Mouse (Mus musculus): ENCODE results near the gene Mmp14. TPM values are rescaled to one million over a fixed set of nuclear protein-coding genes. Genes with fewer than 3 reads are reported as not detected.
A peak's percentile ranks its signal among the peaks of the same experiment; 100 is the strongest.

Mmp14 gene
- polyA plus RNA-seq, 2 experiments = 251 to 385 TPM

DNA sequence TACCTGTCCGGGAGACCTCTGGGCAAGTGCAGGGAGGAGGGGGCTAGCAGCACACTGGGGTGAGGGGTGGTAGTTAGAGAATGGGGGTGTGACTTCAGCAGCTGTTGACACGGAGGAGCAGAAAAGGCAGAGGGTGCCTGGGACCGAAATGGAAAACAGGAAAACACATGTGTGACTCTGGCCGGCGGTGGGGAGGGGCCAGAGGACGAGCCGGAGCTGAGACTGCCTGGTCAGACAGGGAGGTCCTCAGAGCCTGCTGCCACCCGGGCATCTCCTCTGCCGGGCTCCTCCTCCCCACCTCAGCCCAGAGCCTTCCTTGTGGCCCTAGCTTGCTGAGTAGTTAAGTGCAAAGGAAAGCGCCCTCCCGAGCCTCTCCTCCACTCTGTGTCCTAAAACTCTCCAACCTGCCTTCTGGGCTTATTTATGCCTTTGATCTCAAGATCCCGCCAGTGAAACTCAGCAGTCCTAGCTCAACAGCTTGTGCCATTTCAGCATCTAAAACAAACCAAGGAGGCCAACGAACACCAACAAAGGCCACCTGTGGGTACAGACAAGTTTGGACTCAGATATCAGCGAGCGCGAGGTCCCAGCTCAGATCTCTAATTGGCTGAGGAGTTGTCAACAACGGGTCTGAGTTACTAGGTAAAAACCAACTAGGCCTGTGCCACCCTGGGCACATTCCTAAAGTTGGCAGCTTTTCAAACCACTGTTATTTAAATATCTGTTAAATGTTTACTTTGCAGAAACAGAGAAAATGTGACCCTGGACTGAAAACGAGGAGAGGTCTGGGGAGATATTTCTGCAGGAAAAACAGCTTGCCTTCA lies 17.3 kb upstream of the Mmp14 start:
- TF ChIP-seq POLR2A (IDR thresholded peaks at IDR 0.05; ENCODE audit: borderline replicate concordance, extremely low read depth, insufficient read depth, insufficient read length) = no peak
- Histone ChIP-seq H3K27me3 (ENCODE audit: control insufficient read depth, insufficient read depth, low read length) (no peaks in the 10 kb centered on the region; the same call in 1 of the 2 replicates), H3K9me3 (ENCODE audit: control insufficient read depth, low read length) (no peaks in the 10 kb centered on the region), H3K4me3 (replicated peaks; ENCODE audit: low read length) (peak overlapping the region; percentile 15), H3K4me2 (replicated peaks; ENCODE audit: low read depth, low read length, severe bottlenecking) (peak overlapping the region; percentile 41), H3K9ac (ENCODE audit: low read depth, low read length, severe bottlenecking) (peak overlapping the region; percentile 46; the same call in 1 of the 2 replicates), H3K4me1 (ENCODE audit: control insufficient read depth, insufficient read depth, low read length) (peaks cover 28% of the 10 kb centered on the region), H3K36me3 (ENCODE audit: control insufficient read depth, insufficient read depth, low read length) (no peaks in the 10 kb centered on the region), H3K27ac (replicated peaks; ENCODE audit: low read depth, low read length) (no peak overlapping the region)
- 5% methylated on average over 18 of the region's 18 CpGs for WGBS
- ATAC-seq (ENCODE audit: low FRiP score, low read depth) = no peak
- no peak for DNase-seq (ENCODE audit: low spot score)

GRCm38 (mm10) chr14:54415241-54416020 lies 16.0 kb upstream of the Mmp14 start:
- Histone ChIP-seq H3K9ac (ENCODE audit: low read depth, low read length, severe bottlenecking) (no peak overlapping the region), H3K4me3 (replicated peaks; ENCODE audit: low read length) (no peak overlapping the region), H3K4me2 (replicated peaks; ENCODE audit: low read depth, low read length, severe bottlenecking) (no peak overlapping the region), H3K27ac (replicated peaks; ENCODE audit: low read depth, low read length) (no peak overlapping the region), H3K9me3 (ENCODE audit: control insufficient read depth, low read length) (no peaks in the 10 kb centered on the region), H3K27me3 (ENCODE audit: control insufficient read depth, insufficient read depth, low read length) (no peaks in the 10 kb centered on the region; the same call in 1 of the 2 replicates), H3K4me1 (ENCODE audit: control insufficient read depth, insufficient read depth, low read length) (peaks cover 24% of the 10 kb centered on the region), H3K36me3 (ENCODE audit: control insufficient read depth, insufficient read depth, low read length) (no peaks in the 10 kb centered on the region)
- TF ChIP-seq POLR2A (IDR thresholded peaks at IDR 0.05; ENCODE audit: borderline replicate concordance, extremely low read depth, insufficient read depth, insufficient read length) = no peak
- ATAC-seq (ENCODE audit: low FRiP score, low read depth) (no peak), DNase-seq (ENCODE audit: low spot score) (no peak)
- WGBS = 19% methylated on average over 13 of the region's 13 CpGs

GRCm38 (mm10) chr14:54416229-54416775 lies 15.1 kb upstream of the Mmp14 start:
- Histone ChIP-seq H3K4me1 (ENCODE audit: control insufficient read depth, insufficient read depth, low read length) (peaks cover 24% of the 10 kb centered on the region), H3K4me3 (replicated peaks; ENCODE audit: low read length) (no peak overlapping the region), H3K27ac (replicated peaks; ENCODE audit: low read depth, low read length) (no peak overlapping the region), H3K4me2 (replicated peaks; ENCODE audit: low read depth, low read length, severe bottlenecking) (no peak overlapping the region), H3K36me3 (ENCODE audit: control insufficient read depth, insufficient read depth, low read length) (no peaks in the 10 kb centered on the region), H3K9ac (ENCODE audit: low read depth, low read length, severe bottlenecking) (no peak overlapping the region), H3K27me3 (ENCODE audit: control insufficient read depth, insufficient read depth, low read length) (no peaks in the 10 kb centered on the region; the same call in 1 of the 2 replicates), H3K9me3 (ENCODE audit: control insufficient read depth, low read length) (no peaks in the 10 kb centered on the region)
- peak; percentile 55 for DNase-seq (ENCODE audit: low spot score)
- ATAC-seq (ENCODE audit: low FRiP score, low read depth) = no peak
- no peak for TF ChIP-seq POLR2A (IDR thresholded peaks at IDR 0.05; ENCODE audit: borderline replicate concordance, extremely low read depth, insufficient read depth, insufficient read length)
- WGBS = 23% methylated on average over 5 of the region's 5 CpGs

DNA sequence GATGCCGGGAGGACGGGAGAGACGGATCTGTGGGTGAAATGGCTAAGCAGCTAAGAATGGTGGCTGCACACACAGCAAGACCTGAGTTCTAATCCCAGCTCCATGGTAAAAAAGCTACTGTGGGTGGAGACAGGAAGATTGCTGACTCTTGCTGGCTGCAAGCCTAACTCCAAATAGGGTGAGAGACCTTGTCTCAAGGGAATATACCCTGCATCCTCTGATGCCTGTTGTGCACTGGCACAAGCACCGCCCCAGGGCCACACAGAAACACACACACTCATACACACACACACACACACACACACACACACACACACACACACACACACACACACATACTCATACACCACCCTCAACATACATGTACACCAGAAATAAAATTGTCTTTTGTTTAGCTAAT lies 14.6 kb upstream of the Mmp14 start:
- Histone ChIP-seq H3K9ac (ENCODE audit: low read depth, low read length, severe bottlenecking) (no peak overlapping the region), H3K27me3 (ENCODE audit: control insufficient read depth, insufficient read depth, low read length) (no peaks in the 10 kb centered on the region; the same call in 1 of the 2 replicates), H3K4me2 (replicated peaks; ENCODE audit: low read depth, low read length, severe bottlenecking) (no peak overlapping the region), H3K36me3 (ENCODE audit: control insufficient read depth, insufficient read depth, low read length) (no peaks in the 10 kb centered on the region), H3K4me1 (ENCODE audit: control insufficient read depth, insufficient read depth, low read length) (peaks cover 24% of the 10 kb centered on the region), H3K27ac (replicated peaks; ENCODE audit: low read depth, low read length) (no peak overlapping the region), H3K9me3 (ENCODE audit: control insufficient read depth, low read length) (no peaks in the 10 kb centered on the region), H3K4me3 (replicated peaks; ENCODE audit: low read length) (no peak overlapping the region)
- no peak for TF ChIP-seq POLR2A (IDR thresholded peaks at IDR 0.05; ENCODE audit: borderline replicate concordance, extremely low read depth, insufficient read depth, insufficient read length)
- no peak for ATAC-seq (ENCODE audit: low FRiP score, low read depth)
- WGBS = 73% methylated on average over 4 of the region's 4 CpGs
- DNase-seq (ENCODE audit: low spot score) = no peak

DNA sequence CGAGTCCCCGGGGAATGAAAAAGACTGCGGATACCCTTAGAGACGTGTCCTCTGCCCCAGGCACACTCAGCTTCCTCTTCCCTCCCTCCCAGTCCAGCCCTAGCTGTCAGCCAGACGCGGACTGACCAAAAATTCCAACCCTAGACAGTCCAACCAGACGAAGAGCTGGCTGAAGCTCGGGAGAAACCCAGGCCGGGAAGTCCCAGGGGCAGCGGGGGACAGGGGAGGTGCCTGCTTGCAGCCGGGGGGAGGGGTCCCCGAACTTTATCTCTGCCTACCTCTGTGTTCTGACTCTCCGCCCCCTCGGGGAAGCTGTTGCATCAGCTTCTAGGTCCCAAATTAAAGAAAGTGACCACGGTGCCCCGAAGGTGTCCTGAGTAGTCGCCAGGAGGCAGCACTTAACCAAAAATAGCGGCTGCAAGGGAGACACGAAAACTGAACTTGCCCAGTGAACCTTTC lies 13.8 kb upstream of the Mmp14 start, which contains the start of gene Slc7a7:
Gene Slc7a7 (minus strand): TSS at position 158 of the 459 bp plus-strand sequence.
- Histone ChIP-seq H3K9ac (ENCODE audit: low read depth, low read length, severe bottlenecking) (no peak within 1 kb of the TSS), H3K4me3 (replicated peaks; ENCODE audit: low read length) (peak within 1 kb of the TSS; percentile 5; the same call in 1 of the 2 replicates), H3K9me3 (ENCODE audit: control insufficient read depth, low read length) (no peaks in the 10 kb centered on the region), H3K4me2 (replicated peaks; ENCODE audit: low read depth, low read length, severe bottlenecking) (peak within 1 kb of the TSS; percentile 19), H3K27me3 (ENCODE audit: control insufficient read depth, insufficient read depth, low read length) (no peaks in the 10 kb centered on the region; the same call in 1 of the 2 replicates), H3K27ac (replicated peaks; ENCODE audit: low read depth, low read length) (no peak within 1 kb of the TSS), H3K4me1 (ENCODE audit: control insufficient read depth, insufficient read depth, low read length) (peaks cover 24% of the 10 kb centered on the region), H3K36me3 (ENCODE audit: control insufficient read depth, insufficient read depth, low read length) (no peaks in the 10 kb centered on the region)
- no peak for DNase-seq (ENCODE audit: low spot score)
- WGBS = 7% methylated on average over 19 of the region's 19 CpGs
- no peak for TF ChIP-seq POLR2A (IDR thresholded peaks at IDR 0.05; ENCODE audit: borderline replicate concordance, extremely low read depth, insufficient read depth, insufficient read length)
- no peak for ATAC-seq (ENCODE audit: low FRiP score, low read depth)

Measured in limb, embryonic 14.5 days (tissue).